Mouse (Mus musculus): ENCODE results near the gene Trappc10. TPM values are rescaled to one million over a fixed set of nuclear protein-coding genes. Genes with fewer than 3 reads are reported as not detected.

Trappc10 gene
- polyA plus RNA-seq, 1 experiment from 2014 or later = 10.2 TPM

DNA sequence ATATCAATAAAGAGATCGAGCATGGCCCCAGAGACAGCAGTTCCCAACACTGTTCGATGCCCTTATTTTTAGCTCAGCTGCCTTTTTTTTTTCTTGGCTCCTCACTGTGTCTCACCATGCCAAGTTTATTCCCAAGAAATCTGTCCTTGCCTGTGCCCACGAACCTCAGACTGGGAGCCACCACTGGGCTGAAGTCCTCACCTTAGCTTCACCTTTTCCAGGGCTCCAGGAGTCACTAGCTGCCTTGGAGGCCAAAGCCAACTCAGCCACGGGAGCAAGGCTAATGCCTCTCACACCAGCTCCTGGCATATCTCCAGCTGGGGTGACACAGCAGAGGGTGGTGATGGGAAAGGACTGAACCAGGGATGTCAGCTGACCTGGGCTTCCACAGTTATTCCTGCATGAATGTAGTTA lies 11.2 kb upstream of the Trappc10 start:
- Histone ChIP-seq H3K4me2 (no peak overlapping the region), H3K27ac (peak overlapping the region; percentile 28), H3K4me3 (no peak overlapping the region), H3K36me3 (no peaks in the 10 kb centered on the region), H3K9me3 (replicated peaks) (no peaks in the 10 kb centered on the region), H3K27me3 (no peaks in the 10 kb centered on the region), H3K4me1 (replicated peaks) (0 out of 2 replicates have a peak, but pooled peaks cover 8% of the 10 kb centered on the region), H3K9ac (no peak overlapping the region)
- WGBS = 38% methylated on average over 4 of the region's 4 CpGs
- ATAC-seq (replicated peaks; ENCODE audit: insufficient number of reproducible peaks, insufficient read depth, low FRiP score, low read depth) = 0 out of 2 replicates have a peak, but pooled peaks have one; percentile 33

DNA sequence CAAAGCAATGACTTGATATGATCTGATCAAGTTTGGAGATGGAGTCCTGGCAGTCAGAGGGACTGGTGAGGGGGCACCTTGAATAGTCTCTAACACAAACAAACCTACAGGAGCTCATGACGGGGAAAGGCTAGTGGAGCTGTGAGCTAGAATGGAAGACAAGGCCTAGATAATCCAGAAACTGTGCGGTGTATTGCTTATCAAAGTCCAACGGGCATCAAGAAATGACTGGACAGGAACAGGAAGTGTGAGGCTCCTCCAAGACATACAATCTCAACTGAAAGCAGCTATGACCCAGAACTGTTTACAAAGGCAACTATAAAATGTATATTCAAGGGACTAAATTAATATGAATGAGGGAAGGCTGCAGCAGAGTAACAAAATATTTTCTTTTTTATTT lies 2.8 kb upstream of the Trappc10 start:
- Histone ChIP-seq H3K4me3 (no peak overlapping the region), H3K27ac (no peak overlapping the region), H3K9me3 (replicated peaks) (no peaks in the 10 kb centered on the region), H3K9ac (no peak overlapping the region), H3K27me3 (no peaks in the 10 kb centered on the region), H3K36me3 (no peaks in the 10 kb centered on the region), H3K4me1 (replicated peaks) (peaks cover 18% of the 10 kb centered on the region), H3K4me2 (no peak overlapping the region)
- ATAC-seq (replicated peaks; ENCODE audit: insufficient number of reproducible peaks, insufficient read depth, low FRiP score, low read depth) = no peak
- 67% methylated on average over 3 of the region's 3 CpGs for WGBS

DNA sequence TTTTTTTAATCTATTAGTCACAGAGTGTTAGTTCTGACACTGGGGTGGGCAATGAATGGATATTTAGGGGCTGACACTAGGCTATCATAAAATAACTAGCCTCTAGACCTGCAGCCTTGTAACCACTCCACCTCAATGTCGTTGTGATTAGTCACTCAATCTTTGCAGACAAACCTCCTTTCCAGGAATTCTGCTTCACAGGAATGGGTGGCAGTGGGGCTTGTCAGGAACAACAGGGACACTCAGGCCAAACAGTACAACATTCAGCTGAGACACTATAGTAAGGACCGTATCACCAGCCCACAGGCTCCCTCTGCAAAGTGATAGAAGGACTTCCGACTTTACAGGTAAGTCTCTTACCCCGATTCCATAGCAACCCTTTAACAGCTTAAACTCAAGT lies 2.3 kb upstream of the Trappc10 start:
- WGBS = 77% methylated on average over 4 of the region's 4 CpGs
- no peak overlapping the region for H3K9ac ChIP-seq
- peaks cover 18% of the 10 kb centered on the region for H3K4me1 ChIP-seq (replicated peaks)
- no peak for ATAC-seq (replicated peaks; ENCODE audit: insufficient number of reproducible peaks, insufficient read depth, low FRiP score, low read depth)
- H3K9me3 ChIP-seq (replicated peaks) = no peaks in the 10 kb centered on the region
- H3K4me2 ChIP-seq = no peak overlapping the region
- H3K27me3 ChIP-seq = no peaks in the 10 kb centered on the region
- no peak overlapping the region for H3K27ac ChIP-seq
- H3K36me3 ChIP-seq = no peaks in the 10 kb centered on the region
- H3K4me3 ChIP-seq = no peak overlapping the region

DNA sequence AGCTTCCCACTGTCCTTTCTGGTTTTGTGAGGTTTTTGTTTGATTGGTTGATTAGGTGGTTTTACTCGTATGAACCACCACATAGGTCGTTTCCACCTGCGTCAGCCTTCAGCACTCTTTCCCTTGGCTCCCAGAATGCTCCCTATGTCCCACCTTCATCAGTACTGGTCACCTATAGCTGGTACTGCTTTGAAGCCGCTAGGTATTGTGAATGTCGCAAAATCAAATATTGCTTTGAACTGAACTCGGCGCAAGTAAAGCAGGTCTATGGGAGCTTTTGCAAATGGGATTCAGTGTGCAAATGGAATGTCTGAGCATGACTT lies 745 bp upstream of the Trappc10 start:
- no peaks in the 10 kb centered on the region for H3K36me3 ChIP-seq
- peak overlapping the region; percentile 62 for H3K27ac ChIP-seq
- H3K4me2 ChIP-seq = peak overlapping the region; percentile 95
- ATAC-seq (replicated peaks; ENCODE audit: insufficient number of reproducible peaks, insufficient read depth, low FRiP score, low read depth) = peak; percentile 4; the same call in 1 of the 2 replicates
- peak overlapping the region; percentile 75 for H3K4me3 ChIP-seq
- no peaks in the 10 kb centered on the region for H3K9me3 ChIP-seq (replicated peaks)
- WGBS = 20% methylated on average over 7 of the region's 7 CpGs
- peaks cover 18% of the 10 kb centered on the region for H3K4me1 ChIP-seq (replicated peaks)
- no peaks in the 10 kb centered on the region for H3K27me3 ChIP-seq
- peak overlapping the region; percentile 79 for H3K9ac ChIP-seq

DNA sequence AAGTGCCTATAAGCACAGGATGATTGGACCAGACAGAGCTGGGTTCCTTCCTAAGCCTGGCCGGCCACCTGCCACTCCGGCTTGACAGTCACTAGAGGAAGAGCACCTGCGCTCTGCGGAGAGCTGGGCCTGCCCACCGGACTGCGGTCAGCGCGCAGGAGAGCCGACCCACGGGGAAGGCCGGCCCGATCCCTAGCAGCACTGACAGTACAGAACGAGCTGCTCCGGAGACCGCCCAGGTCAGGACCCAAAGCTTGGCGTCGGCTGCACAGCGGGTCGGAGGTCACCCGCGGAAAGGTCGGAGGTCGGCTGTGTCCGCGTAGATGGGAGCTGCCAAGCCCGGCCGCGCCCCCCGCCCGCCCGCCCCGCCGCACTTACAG lies 393 bp downstream of the Trappc10 start:
- Histone ChIP-seq H3K4me2 (peak overlapping the region; percentile 95), H3K27ac (peak overlapping the region; percentile 62), H3K27me3 (no peaks in the 10 kb centered on the region), H3K4me3 (peak overlapping the region; percentile 75), H3K36me3 (no peaks in the 10 kb centered on the region), H3K4me1 (replicated peaks) (peaks cover 18% of the 10 kb centered on the region), H3K9ac (peak overlapping the region; percentile 79), H3K9me3 (replicated peaks) (no peaks in the 10 kb centered on the region)
- under 1% methylated on average over 19 of the region's 33 CpGs for WGBS
- peak; percentile 45 for ATAC-seq (replicated peaks; ENCODE audit: insufficient number of reproducible peaks, insufficient read depth, low FRiP score, low read depth)

DNA sequence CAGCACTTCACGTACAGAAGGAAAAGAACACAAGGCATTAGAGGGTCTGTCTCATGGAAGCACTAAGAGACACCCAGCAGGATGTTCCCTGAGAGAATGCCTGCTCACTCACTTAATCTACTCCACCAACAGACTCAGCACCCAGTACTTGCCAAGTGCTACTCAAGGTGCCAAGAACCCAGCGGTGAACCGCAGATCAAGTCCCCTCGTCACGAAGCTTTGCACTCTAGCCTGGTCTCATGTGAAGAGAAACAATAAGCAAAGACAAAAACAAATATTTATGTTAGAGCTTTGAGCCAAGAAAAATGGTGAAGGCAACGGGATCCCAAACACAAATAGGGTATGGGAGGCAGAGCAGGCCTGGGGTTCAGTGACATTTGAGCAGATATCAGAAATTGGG lies 5.5 kb downstream of the Trappc10 start:
- peaks cover 12% of the 10 kb centered on the region for H3K4me1 ChIP-seq (replicated peaks)
- no peaks in the 10 kb centered on the region for H3K36me3 ChIP-seq
- no peak overlapping the region for H3K4me2 ChIP-seq
- H3K4me3 ChIP-seq = no peak overlapping the region
- no peak overlapping the region for H3K27ac ChIP-seq
- H3K9ac ChIP-seq = no peak overlapping the region
- H3K9me3 ChIP-seq (replicated peaks) = no peaks in the 10 kb centered on the region
- no peaks in the 10 kb centered on the region for H3K27me3 ChIP-seq
- no peak for ATAC-seq (replicated peaks; ENCODE audit: insufficient number of reproducible peaks, insufficient read depth, low FRiP score, low read depth)
- 83% methylated on average over 6 of the region's 6 CpGs for WGBS

DNA sequence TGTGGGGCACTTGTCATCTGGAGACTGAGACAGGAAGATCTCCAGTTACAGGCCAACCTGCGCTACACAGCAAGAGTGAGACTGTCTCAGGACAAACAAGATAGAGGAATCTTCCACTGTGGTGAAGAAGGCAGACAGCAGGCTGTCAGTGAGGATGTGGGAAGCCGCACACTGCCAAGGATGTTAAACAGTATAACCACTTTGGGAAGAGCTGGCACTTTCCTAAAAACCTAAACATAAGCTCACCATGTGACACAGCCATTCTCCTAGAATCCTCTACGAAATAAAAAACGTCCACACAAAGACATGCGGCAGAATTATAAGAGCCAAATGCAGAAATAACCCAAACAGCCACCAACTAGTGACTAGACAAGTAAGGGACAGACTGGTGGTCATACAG lies 6.1 kb downstream of the Trappc10 start:
- H3K9me3 ChIP-seq (replicated peaks) = no peaks in the 10 kb centered on the region
- no peak overlapping the region for H3K27ac ChIP-seq
- H3K36me3 ChIP-seq = no peaks in the 10 kb centered on the region
- no peak for ATAC-seq (replicated peaks; ENCODE audit: insufficient number of reproducible peaks, insufficient read depth, low FRiP score, low read depth)
- no peak overlapping the region for H3K9ac ChIP-seq
- no peak overlapping the region for H3K4me3 ChIP-seq
- H3K4me2 ChIP-seq = no peak overlapping the region
- H3K27me3 ChIP-seq = no peaks in the 10 kb centered on the region
- peaks cover 9% of the 10 kb centered on the region for H3K4me1 ChIP-seq (replicated peaks)
- 90% methylated on average over 5 of the region's 5 CpGs for WGBS

DNA sequence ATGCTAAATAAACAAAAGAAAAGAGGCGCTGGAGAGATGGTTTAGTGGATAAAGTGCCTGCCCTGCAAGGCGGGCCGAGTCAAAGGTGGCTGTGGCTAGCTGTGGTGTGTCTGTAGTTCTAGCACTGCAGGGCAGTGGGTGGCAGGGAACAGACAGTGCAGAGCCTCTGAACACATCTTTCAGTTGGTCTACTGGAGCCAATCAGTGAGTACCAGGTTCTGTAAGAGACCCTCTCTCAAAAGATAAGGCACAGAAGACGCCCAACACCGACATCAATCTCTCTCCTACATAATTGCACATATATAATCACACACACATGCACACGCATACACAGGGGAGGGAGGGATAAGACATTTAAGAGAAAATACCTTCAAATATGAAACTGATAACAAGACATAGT lies 6.6 kb downstream of the Trappc10 start:
- WGBS = 85% methylated on average over 6 of the region's 6 CpGs
- H3K27me3 ChIP-seq = no peaks in the 10 kb centered on the region
- H3K4me2 ChIP-seq = no peak overlapping the region
- H3K4me3 ChIP-seq = no peak overlapping the region
- no peak for ATAC-seq (replicated peaks; ENCODE audit: insufficient number of reproducible peaks, insufficient read depth, low FRiP score, low read depth)
- H3K9ac ChIP-seq = no peak overlapping the region
- H3K4me1 ChIP-seq (replicated peaks) = peaks cover 4% of the 10 kb centered on the region
- H3K9me3 ChIP-seq (replicated peaks) = no peaks in the 10 kb centered on the region
- H3K27ac ChIP-seq = no peak overlapping the region
- no peaks in the 10 kb centered on the region for H3K36me3 ChIP-seq

DNA sequence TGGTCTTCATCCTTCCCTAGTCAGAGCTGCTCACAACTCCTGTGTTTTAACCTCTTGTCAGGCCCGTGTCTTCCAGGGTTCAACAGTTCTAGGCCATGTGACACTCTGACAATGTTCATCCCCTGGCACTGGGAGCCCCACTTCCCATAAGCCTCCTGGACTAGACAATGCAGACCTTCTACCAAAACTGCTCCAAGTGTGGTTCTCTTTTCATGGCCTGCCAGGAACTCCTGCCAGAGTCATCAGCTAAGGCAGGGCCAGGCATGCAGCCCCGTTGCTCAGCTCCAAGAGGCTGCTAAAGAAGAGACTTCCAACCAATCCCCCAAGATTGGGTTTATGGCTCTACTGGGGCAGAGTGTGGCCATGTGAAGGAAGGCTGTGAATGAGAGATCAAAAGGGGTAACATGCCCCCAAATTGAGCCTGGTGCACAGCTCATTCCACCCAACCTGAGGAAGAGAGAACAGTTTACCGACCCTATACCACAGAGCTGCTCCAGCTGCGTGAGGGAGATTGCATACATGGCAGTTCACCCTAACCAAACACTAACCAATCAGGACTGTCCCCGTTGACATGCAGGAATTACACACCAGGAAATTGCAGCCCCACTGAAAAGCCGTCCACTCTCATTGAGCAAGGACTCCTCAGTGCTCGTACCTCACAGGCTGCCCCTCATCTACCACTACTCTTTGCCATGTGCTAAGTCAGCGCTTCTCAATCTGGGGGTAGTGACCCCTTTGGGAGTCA lies 7.4 kb downstream of the Trappc10 start:
- Histone ChIP-seq H3K27ac (no peak overlapping the region), H3K4me2 (no peak overlapping the region), H3K4me1 (replicated peaks) (peaks cover 3% of the 10 kb centered on the region), H3K9ac (no peak overlapping the region), H3K36me3 (no peaks in the 10 kb centered on the region), H3K9me3 (replicated peaks) (no peaks in the 10 kb centered on the region), H3K27me3 (no peaks in the 10 kb centered on the region), H3K4me3 (no peak overlapping the region)
- 69% methylated on average over 8 of the region's 8 CpGs for WGBS
- no peak for ATAC-seq (replicated peaks; ENCODE audit: insufficient number of reproducible peaks, insufficient read depth, low FRiP score, low read depth)

DNA sequence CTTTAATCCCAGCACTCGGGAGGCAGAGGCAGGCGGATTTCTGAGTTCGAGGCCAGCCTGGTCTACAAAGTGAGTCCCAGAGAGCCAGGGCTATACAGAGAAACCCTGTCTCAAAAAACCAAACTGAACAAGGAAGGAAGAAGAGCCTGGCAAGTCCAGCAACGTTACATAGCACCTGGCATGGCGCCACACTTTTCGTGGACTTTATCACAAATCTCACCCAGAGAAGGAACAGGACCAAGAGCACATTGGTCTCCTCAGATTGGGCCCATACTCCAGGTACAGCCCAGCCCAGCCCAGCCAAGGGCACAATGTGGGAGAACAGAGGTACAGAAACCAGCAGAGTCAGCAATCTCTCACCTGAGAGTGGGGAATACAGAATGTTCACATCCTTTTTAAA lies 10.7 kb downstream of the Trappc10 start:
- Histone ChIP-seq H3K27me3 (no peaks in the 10 kb centered on the region), H3K9ac (no peak overlapping the region), H3K27ac (no peak overlapping the region), H3K4me3 (no peak overlapping the region), H3K9me3 (replicated peaks) (no peaks in the 10 kb centered on the region), H3K4me2 (no peak overlapping the region), H3K36me3 (peaks cover 11% of the 10 kb centered on the region; the same call in 1 of the 2 replicates), H3K4me1 (replicated peaks) (peaks cover 3% of the 10 kb centered on the region)
- no peak for ATAC-seq (replicated peaks; ENCODE audit: insufficient number of reproducible peaks, insufficient read depth, low FRiP score, low read depth)
- WGBS = 70% methylated on average over 6 of the region's 6 CpGs

DNA sequence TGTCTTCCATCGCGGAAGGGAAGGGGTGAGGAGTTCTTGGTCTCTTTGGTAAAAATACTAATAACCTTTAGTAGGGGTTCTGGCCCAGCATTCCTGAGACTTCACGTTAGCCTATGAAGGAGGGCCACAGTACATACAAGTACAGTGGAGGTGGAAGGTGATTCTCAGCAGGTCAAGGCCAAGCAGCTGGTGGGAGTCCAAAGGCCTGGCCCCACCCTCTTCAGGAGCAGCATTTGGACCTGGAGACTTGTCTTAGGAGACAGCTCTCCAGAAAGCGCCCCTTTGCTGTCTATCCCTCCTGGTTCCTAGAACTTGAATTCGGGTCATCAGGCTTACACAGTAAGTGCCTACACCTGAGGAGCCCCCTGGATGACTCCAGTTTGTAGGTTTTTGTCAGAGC lies 11.3 kb downstream of the Trappc10 start:
- Histone ChIP-seq H3K4me1 (replicated peaks) (peaks cover 3% of the 10 kb centered on the region), H3K9me3 (replicated peaks) (no peaks in the 10 kb centered on the region), H3K4me3 (no peak overlapping the region), H3K27ac (no peak overlapping the region), H3K4me2 (no peak overlapping the region), H3K36me3 (peaks cover 16% of the 10 kb centered on the region; the same call in 1 of the 2 replicates), H3K9ac (no peak overlapping the region), H3K27me3 (no peaks in the 10 kb centered on the region)
- no peak for ATAC-seq (replicated peaks; ENCODE audit: insufficient number of reproducible peaks, insufficient read depth, low FRiP score, low read depth)
- 86% methylated on average over 5 of the region's 5 CpGs for WGBS

DNA sequence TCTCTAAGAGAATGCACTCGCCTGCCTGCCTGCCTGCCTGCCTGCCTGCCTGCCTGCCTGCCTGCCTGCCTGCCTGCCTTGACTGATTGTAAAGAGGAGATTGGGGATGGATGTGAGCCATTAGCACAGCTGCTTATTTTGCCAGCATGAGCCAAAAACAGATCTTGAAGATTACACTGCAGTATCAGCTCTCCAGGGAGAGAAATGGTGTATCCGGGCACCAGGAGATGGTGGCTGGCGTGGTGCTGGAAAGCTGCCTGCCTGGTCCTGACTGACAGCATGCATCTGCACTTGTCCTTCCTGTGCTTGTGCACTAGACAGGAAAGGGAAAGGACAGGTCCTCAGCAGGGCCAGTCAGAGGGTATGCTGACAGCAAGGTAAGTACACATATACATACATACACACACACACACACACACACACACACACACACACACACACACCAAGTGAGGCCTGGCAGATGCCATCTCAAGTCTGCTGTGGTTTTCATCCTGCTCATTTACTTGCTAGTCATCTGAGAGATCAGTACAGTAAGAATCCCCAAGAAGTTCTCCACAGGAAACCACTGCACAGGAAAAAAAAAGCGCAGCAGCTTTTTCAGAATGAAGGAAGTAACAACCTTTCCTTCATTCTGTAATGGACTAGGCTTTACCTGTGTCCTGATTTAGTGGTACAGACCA lies 12.0 kb downstream of the Trappc10 start:
- H3K4me2 ChIP-seq = no peak overlapping the region
- H3K9ac ChIP-seq = no peak overlapping the region
- H3K4me3 ChIP-seq = no peak overlapping the region
- WGBS = 82% methylated on average over 4 of the region's 4 CpGs
- no peak overlapping the region for H3K27ac ChIP-seq
- peaks cover 21% of the 10 kb centered on the region; the same call in 1 of the 2 replicates for H3K36me3 ChIP-seq
- H3K9me3 ChIP-seq (replicated peaks) = no peaks in the 10 kb centered on the region
- H3K4me1 ChIP-seq (replicated peaks) = peaks cover 3% of the 10 kb centered on the region
- no peaks in the 10 kb centered on the region for H3K27me3 ChIP-seq
- no peak for ATAC-seq (replicated peaks; ENCODE audit: insufficient number of reproducible peaks, insufficient read depth, low FRiP score, low read depth)
